Mouse (Mus musculus): ENCODE results near the gene Zfp974.
A peak's percentile ranks its signal among the peaks of the same experiment; 100 is the strongest.
"Not testable (repeated sequence)": the region's sequence is repeated elsewhere in the genome, so short reads cannot be mapped to it uniquely, and the experiment has no call there.

- peak; percentile 55 for TF ChIP-seq CTCF (IDR thresholded peaks at IDR 0.05; ENCODE audit: low read depth)
- TF ChIP-seq EP300 (optimal IDR thresholded peaks at IDR 0.05), result not testable (repeated sequence)
Observed at GRCm38 (mm10) chr7:27941869-27942268, 12.6 kb upstream of the Zfp974 start.
